Mouse (Mus musculus) spleen, postnatal 4 days (tissue): Measurements from ENCODE around the gene Cplane1.
"Not testable (repeated sequence)": the region's sequence is repeated elsewhere in the genome, so short reads cannot be mapped to it uniquely, and the experiment has no call there.

Experiments used
- DNase-seq, 2 experiments: peaks; one replicate each; pipeline ENCODE4 v3.0.0; 2022; ENCODE audit warnings: low spot score in 2 of 2

Cplane1 gene

GRCm38 (mm10) chr15:8168591-8169265, at the start of gene Cplane1:
Cplane1 (plus strand) TSS chr15:8169106.
- peak; percentile 93 to 98 for DNase-seq

- no peak for DNase-seq
Measured at GRCm38 (mm10) chr15:8129281-8129680, 39.6 kb upstream of the Cplane1 start.

GRCm38 (mm10) chr15:8131268-8131667, 37.6 kb upstream of the Cplane1 start:
- no peak for DNase-seq

GRCm38 (mm10) chr15:8131761-8132160, 37.1 kb upstream of the Cplane1 start:
- DNase-seq: no peak

- DNase-seq: no peak
Measured at GRCm38 (mm10) chr15:8135606-8136005, 33.3 kb upstream of the Cplane1 start.

GRCm38 (mm10) chr15:8161841-8162240, 7.1 kb upstream of the Cplane1 start:
- DNase-seq: no peak

- no peak for DNase-seq
Measured at GRCm38 (mm10) chr15:8169266-8169746, 400 bp downstream of the Cplane1 start.

GRCm38 (mm10) chr15:8189563-8189962, 20.7 kb downstream of the Cplane1 start:
- DNase-seq: no peak

GRCm38 (mm10) chr15:8190435-8190834, 21.5 kb downstream of the Cplane1 start:
- no peak for DNase-seq

GRCm38 (mm10) chr15:8200317-8200716, 31.4 kb downstream of the Cplane1 start:
- no peak for DNase-seq

- no peak for DNase-seq
Measured at GRCm38 (mm10) chr15:8208362-8208761, 39.5 kb downstream of the Cplane1 start.

- no peak for DNase-seq
Measured at GRCm38 (mm10) chr15:8214811-8215210, 45.9 kb downstream of the Cplane1 start.

GRCm38 (mm10) chr15:8234167-8234566, 65.3 kb downstream of the Cplane1 start:
- DNase-seq: not testable (repeated sequence)

GRCm38 (mm10) chr15:8265946-8266345, 97.0 kb downstream of the Cplane1 start:
- DNase-seq: no peak

GRCm38 (mm10) chr15:8267211-8267610, 98.3 kb downstream of the Cplane1 start:
- DNase-seq: no peak

GRCm38 (mm10) chr15:8268231-8268630, 99.3 kb downstream of the Cplane1 start:
- no peak for DNase-seq

GRCm38 (mm10) chr15:8271952-8272351, 103.0 kb downstream of the Cplane1 start:
- no peak for DNase-seq

- DNase-seq: not testable (repeated sequence)
Measured at GRCm38 (mm10) chr15:8277916-8278315, 109.0 kb downstream of the Cplane1 start.

- DNase-seq: peak in 1 of 2 experiments; percentile 16
Measured at GRCm38 (mm10) chr15:8279320-8279779, 110.4 kb downstream of the Cplane1 start.

- peak in 1 of 2 experiments; percentile 21 for DNase-seq
Measured at GRCm38 (mm10) chr15:8279929-8280610, 111.2 kb downstream of the Cplane1 start.

GRCm38 (mm10) chr15:8281701-8282100, 112.8 kb downstream of the Cplane1 start:
- no peak for DNase-seq

GRCm38 (mm10) chr15:8282155-8282554, 113.2 kb downstream of the Cplane1 start:
- DNase-seq: no peak

- no peak for DNase-seq
Measured at GRCm38 (mm10) chr15:8291251-8291650, 122.3 kb downstream of the Cplane1 start.
